Mouse (Mus musculus) liver, embryonic 14.5 days (tissue): ENCODE measurements around the gene Zfp14. TPM values are rescaled to one million over a fixed set of nuclear protein-coding genes. Genes with fewer than 3 reads are reported as not detected.

ENCODE experiments used
- ATAC-seq: fragments of 200-750 bp; cut with Nextera tagmentation; 2 replicates; pipeline ENCODE4 v1.8.0; 2017; ENCODE audit warnings: moderate number of reproducible peaks, mild to moderate bottlenecking, moderate library complexity; ENCODE audit not compliant: insufficient read depth
- DNase-seq, 3 experiments: peaks; one replicate each; pipeline ENCODE4 v3.0.0-alpha.2; 2012 to 2013; ENCODE audit warnings: low read depth in 3 of 3, low spot score in 3 of 3
- H3K27ac ChIP-seq: fragments of 300-500 bp; sonication (generic); 2 replicates; pipeline ENCODE4 v1.5.1; 2014; ENCODE audit warnings: moderate library complexity, mild to moderate bottlenecking, control low read depth, inconsistent platforms
- H3K27me3 ChIP-seq: fragments of 300-500 bp; sonication (generic); 2 replicates; pipeline ENCODE4 v1.6.1; 2014; ENCODE audit warnings: mild to moderate bottlenecking, low read length, moderate library complexity; ENCODE audit not compliant: control insufficient read depth, insufficient read depth
- H3K36me3 ChIP-seq: fragments of 300-500 bp; sonication (generic); replicated peaks from 2 replicates; pipeline ENCODE4 v1.6.1; 2014; ENCODE audit warnings: low read depth; ENCODE audit not compliant: control insufficient read depth, insufficient read depth
- H3K4me1 ChIP-seq, 2 experiments: fragments of 200-500 bp in 1 of 2; fragments of 300-500 bp in 1 of 2; sonication (generic) in 1 of 2; replicated peaks; 2 replicates each; pipeline ENCODE4 v1.6.1; 2012 to 2014; ENCODE audit warnings: antibody characterized with exemption in 1 of 2, inconsistent platforms in 1 of 2, low read length in 1 of 2; ENCODE audit not compliant: control insufficient read depth in 2 of 2, insufficient read depth in 2 of 2
- H3K4me2 ChIP-seq: fragments of 300-500 bp; sonication (generic); 2 replicates; pipeline ENCODE4 v1.6.1; 2014; ENCODE audit warnings: low read depth, mild to moderate bottlenecking, control low read depth, moderate library complexity
- H3K4me3 ChIP-seq, 2 experiments: fragments of 200-500 bp in 1 of 2; fragments of 300-500 bp in 1 of 2; sonication (generic) in 1 of 2; 2 replicates each; pipeline ENCODE4 v1.5.1; 2012 to 2014; ENCODE audit warnings: low read depth in 2 of 2, low read length in 2 of 2, mild to moderate bottlenecking in 2 of 2, control low read depth in 1 of 2, inconsistent platforms in 1 of 2, moderate library complexity in 1 of 2; ENCODE audit not compliant: insufficient read depth in 1 of 2
- H3K9ac ChIP-seq: fragments of 300-500 bp; sonication (generic); replicated peaks from 2 replicates; pipeline ENCODE4 v1.6.1; 2014; ENCODE audit warnings: mild to moderate bottlenecking, control low read depth, moderate library complexity
- H3K9me3 ChIP-seq: fragments of 300-500 bp; sonication (generic); 2 replicates; pipeline ENCODE4 v1.6.1; 2016; ENCODE audit warnings: low read length, mixed read lengths; ENCODE audit not compliant: control insufficient read depth
- CTCF ChIP-seq: IDR thresholded peaks from 2 replicates; pipeline ENCODE4 v1.5.1; 2016; ENCODE audit warnings: antibody characterized with exemption, low read depth, control low read depth
- EP300 ChIP-seq: IDR thresholded peaks from 2 replicates; pipeline ENCODE4 v1.6.1; 2016; ENCODE audit warnings: antibody characterized with exemption, low read depth
- WGBS: fragments of 180-500 bp; shearing (Covaris S2); extraction: QIAGEN DNeasy Blood & Tissue Kit; methylation state at CpG from one replicate; pipeline ENCODE4 v1.1.7; 2014; ENCODE audit not compliant: insufficient replicate concordance; 5-methylcytosine and 5-hydroxymethylcytosine counted together
- polyA plus RNA-seq, 2 experiments: library from polyadenylated mRNA; depleted of rRNA in 1 of 2; stranded (reverse) in 1 of 2; unstranded in 1 of 2; fragments of >200 nt; fragmentation: Nextera tagmentation in 1 of 2; extraction: Ambion mirVana in 1 of 2; gene quantifications; 2 replicates each; pipeline versions ENCODE4 v1.2.1 to v1.2.3; 2012 to 2014

The Zfp14 gene
- polyA plus RNA-seq, 2 experiments = 0.27 to 0.38 TPM

- no peaks in the 10 kb centered on the region; the same call in 1 of the 2 replicates for H3K36me3 ChIP-seq
- DNase-seq = no peak
- TF ChIP-seq EP300 (no peak), CTCF (no peak)
- H3K4me3 ChIP-seq = no peak overlapping the region
- no peak for ATAC-seq
- H3K4me1 ChIP-seq = peaks cover 8% of the 10 kb centered on the region in 2 experiments
- H3K27me3 ChIP-seq = no peaks in the 10 kb centered on the region
- H3K9me3 ChIP-seq = no peaks in the 10 kb centered on the region
- H3K27ac ChIP-seq = no peak overlapping the region
- H3K4me2 ChIP-seq = no peak overlapping the region
- WGBS = 10% methylated on average over 3 of the region's 3 CpGs
- no peak overlapping the region for H3K9ac ChIP-seq
Observed at GRCm38 (mm10) chr7:30053591-30053990, 2.4 kb upstream of the Zfp14 start.

- WGBS = 69% methylated on average over 4 of the region's 4 CpGs
- Histone ChIP-seq H3K9me3 (no peaks in the 10 kb centered on the region), H3K4me3 (no peak overlapping the region), H3K27me3 (no peaks in the 10 kb centered on the region), H3K36me3 (no peaks in the 10 kb centered on the region), H3K9ac (no peak overlapping the region), H3K4me1 (peaks cover 8% of the 10 kb centered on the region in 2 experiments), H3K4me2 (no peak overlapping the region), H3K27ac (no peak overlapping the region)
- DNase-seq (no peak), ATAC-seq (no peak)
- TF ChIP-seq EP300 (no peak), CTCF (no peak)
Observed at GRCm38 (mm10) chr7:30048126-30048525, 3.1 kb downstream of the Zfp14 start.

- no peaks in the 10 kb centered on the region for H3K9me3 ChIP-seq
- H3K36me3 ChIP-seq = no peaks in the 10 kb centered on the region
- H3K9ac ChIP-seq = no peak overlapping the region
- H3K27ac ChIP-seq = no peak overlapping the region
- ATAC-seq = no peak
- H3K4me1 ChIP-seq = no peaks in the 10 kb centered on the region
- DNase-seq = no peak
- no peak overlapping the region for H3K4me2 ChIP-seq
- H3K4me3 ChIP-seq = no peak overlapping the region
- H3K27me3 ChIP-seq = no peaks in the 10 kb centered on the region
- WGBS = 51% methylated on average over 9 of the region's 9 CpGs
- TF ChIP-seq EP300 = no peak
- TF ChIP-seq CTCF = no peak
Observed at GRCm38 (mm10) chr7:30044354-30044753, 6.8 kb downstream of the Zfp14 start.

- Histone ChIP-seq H3K4me1 (0 out of 4 replicates have a peak, but pooled peaks cover 0 to 2% of the 10 kb centered on the region in 2 experiments), H3K9me3 (no peaks in the 10 kb centered on the region), H3K27ac (no peak overlapping the region), H3K36me3 (no peaks in the 10 kb centered on the region), H3K4me3 (no peak overlapping the region), H3K9ac (no peak overlapping the region), H3K27me3 (no peaks in the 10 kb centered on the region), H3K4me2 (no peak overlapping the region)
- ATAC-seq (no peak), DNase-seq (no peak)
- WGBS = 90% methylated on average over 12 of the region's 12 CpGs
- no peak for TF ChIP-seq EP300
- no peak for TF ChIP-seq CTCF
Observed at GRCm38 (mm10) chr7:30034331-30034730, 16.8 kb downstream of the Zfp14 start.

GRCm38 (mm10) chr7:30031379-30031778 lies 19.8 kb downstream of the Zfp14 start:
- no peaks in the 10 kb centered on the region for H3K27me3 ChIP-seq
- H3K4me3 ChIP-seq = no peak overlapping the region
- WGBS = 71% methylated on average over 3 of the region's 3 CpGs
- H3K4me1 ChIP-seq = 0 out of 4 replicates have a peak, but pooled peaks cover 0 to 2% of the 10 kb centered on the region in 2 experiments
- H3K4me2 ChIP-seq = no peak overlapping the region
- H3K27ac ChIP-seq = no peak overlapping the region
- DNase-seq (no peak), ATAC-seq (no peak)
- H3K9ac ChIP-seq = no peak overlapping the region
- H3K36me3 ChIP-seq = no peaks in the 10 kb centered on the region
- H3K9me3 ChIP-seq = no peaks in the 10 kb centered on the region
- TF ChIP-seq EP300 = no peak
- no peak for TF ChIP-seq CTCF
